Mouse (Mus musculus) monocyte, adult 5-6 weeks (primary cell): ENCODE measurements around the gene Hebp1. TPM values are rescaled to one million over a fixed set of nuclear protein-coding genes. Genes with fewer than 3 reads are reported as not detected.
A peak's percentile ranks its signal among the peaks of the same experiment; 100 is the strongest.

Experiments
- ATAC-seq: fragments of 153-309, 156-312 bp; replicated peaks from 2 replicates; pipeline ENCODE4 v1.8.0; 2017; ENCODE audit warnings: mild to moderate bottlenecking; ENCODE audit not compliant: low TSS enrichment, insufficient number of reproducible peaks, severe bottlenecking, poor library complexity, low FRiP score
- total RNA-seq: library from RNA; stranded (forward); fragments of 200-1000, 200-491, 200-594 nt; gene quantifications from 3 replicates; pipeline ENCODE4 v1.2.3, GENCODE M21; 2017

Gene Hebp1
- total RNA-seq, 1 experiment from 2014 or later = 4.2 TPM

GRCm38 (mm10) chr6:135087721-135088451 is 109.9 kb downstream of the Hebp1 start:
- peak; percentile 64 for ATAC-seq

Other genes starting within 250 kb of the Hebp1 start
- gene Apold1, start 216.3 kb downstream of the Hebp1 start, total RNA-seq = 0.32 to 0.49 TPM (median 0.38 TPM) in 3 replicates
- gene Ddx47, start 186.4 kb downstream of the Hebp1 start, total RNA-seq = 104 to 152 TPM (median 151 TPM) in 3 replicates
- gene Gprc5a, start 132.4 kb downstream of the Hebp1 start, total RNA-seq = 0.67 to 1.6 TPM (median 0.85 TPM) in 3 replicates
- gene Gprc5d, start 79.7 kb downstream of the Hebp1 start, total RNA-seq = not detected in 3 replicates
- 0.86 to 3.1 TPM (median 1.3 TPM) in 3 replicates for gene Fam234b, start within 50 bp of the Hebp1 start, total RNA-seq
- 0.29 to 0.75 TPM in 2 of 3 replicates, not detected in the other for gene Gsg1, start 56.3 kb upstream of the Hebp1 start, total RNA-seq
- gene Pbp2, start 112.4 kb upstream of the Hebp1 start, total RNA-seq = 0.49 TPM in 1 of 3 replicates, not detected in the others
- 4.6 to 6.1 TPM (median 5.9 TPM) in 3 replicates for gene Emp1, start 164.5 kb upstream of the Hebp1 start, total RNA-seq